Mouse (Mus musculus) heart, adult 10 weeks (tissue): ENCODE measurements around the gene Pcnx4. TPM values are rescaled to one million over a fixed set of nuclear protein-coding genes. Genes with fewer than 3 reads are reported as not detected.

Experiments used
- polyA plus RNA-seq: library from polyadenylated mRNA; stranded (reverse); fragments of 350-450 nt; fragmentation: Illumina TruSeq; extraction: RNeasy Lipid Tissue Mini Kit (QIAGEN cat#74804); gene quantifications from one replicate; pipeline ENCODE4 v1.2.3, GENCODE M21; 2014; ENCODE audit warnings: low read depth, low replicate concordance

The Pcnx4 gene
- polyA plus RNA-seq = 3.6 TPM

GRCm38 (mm10) chr12:72536021-72536597 is at the start of gene Pcnx4:
Pcnx4 (plus strand) TSS chr12:72536383.

Other genes with a start within 250 kb of the Pcnx4 start
- gene Rtn1, start 127.3 kb upstream of the Pcnx4 start, polyA plus RNA-seq = 3.4 TPM
- gene Lrrc9, start 94.5 kb upstream of the Pcnx4 start, polyA plus RNA-seq = not detected
- not detected for gene Gm4756, start 113.3 kb downstream of the Pcnx4 start, polyA plus RNA-seq
- 56.6 TPM for gene Dhrs7, start 128.5 kb downstream of the Pcnx4 start, polyA plus RNA-seq
- gene Ppm1a, start 221.1 kb downstream of the Pcnx4 start, polyA plus RNA-seq = 199 TPM